Mouse (Mus musculus) kidney, embryonic 14.5 days (tissue): ENCODE measurements around the gene Arl8a. TPM values are rescaled to one million over a fixed set of nuclear protein-coding genes. Genes with fewer than 3 reads are reported as not detected.
A peak's percentile ranks its signal among the peaks of the same experiment; 100 is the strongest.

Experiments
- ATAC-seq: fragments of 200-750 bp; cut with Nextera tagmentation; 2 replicates; pipeline ENCODE4 v1.8.0; 2017; ENCODE audit warnings: moderate number of reproducible peaks, mild to moderate bottlenecking, moderate TSS enrichment, moderate library complexity; ENCODE audit not compliant: low FRiP score, low TSS enrichment
- H3K27ac ChIP-seq: fragments of 300-500 bp; sonication (generic); 2 replicates; pipeline ENCODE4 v1.5.1; 2014; ENCODE audit warnings: low read depth, mild to moderate bottlenecking, low read length, moderate library complexity, mixed read lengths
- H3K27me3 ChIP-seq: fragments of 300-500 bp; sonication (generic); 2 replicates; pipeline ENCODE4 v1.6.1; 2014; ENCODE audit warnings: mild to moderate bottlenecking, low read length; ENCODE audit not compliant: control insufficient read depth, insufficient read depth
- H3K36me3 ChIP-seq: fragments of 300-500 bp; sonication (generic); 2 replicates; pipeline ENCODE4 v1.6.1; 2014; ENCODE audit warnings: low read length, mixed read lengths; ENCODE audit not compliant: control insufficient read depth, insufficient read depth
- H3K4me1 ChIP-seq: fragments of 300-500 bp; sonication (generic); 2 replicates; pipeline ENCODE4 v1.6.1; 2014; ENCODE audit warnings: low read length, mixed read lengths; ENCODE audit not compliant: control insufficient read depth, insufficient read depth
- H3K4me2 ChIP-seq: fragments of 300-500 bp; sonication (generic); replicated peaks from 2 replicates; pipeline ENCODE4 v1.6.1; 2014; ENCODE audit warnings: low read depth, mild to moderate bottlenecking, low read length
- H3K4me3 ChIP-seq: fragments of 300-500 bp; sonication (generic); 2 replicates; pipeline ENCODE4 v1.5.1; 2014; ENCODE audit warnings: mild to moderate bottlenecking, low read length
- H3K9ac ChIP-seq: fragments of 300-500 bp; sonication (generic); 2 replicates; pipeline ENCODE4 v1.6.1; 2014; ENCODE audit warnings: low read depth, mild to moderate bottlenecking, low read length, moderate library complexity
- H3K9me3 ChIP-seq: fragments of 300-500 bp; sonication (generic); 2 replicates; pipeline ENCODE4 v1.6.1; 2016; ENCODE audit warnings: low read length; ENCODE audit not compliant: control insufficient read depth
- WGBS: fragments of 180-500 bp; shearing (Covaris S2); extraction: QIAGEN DNeasy Blood & Tissue Kit; methylation state at CpG from one replicate; pipeline ENCODE4 v1.1.7; 2014; 5-methylcytosine and 5-hydroxymethylcytosine counted together
- polyA plus RNA-seq: library from polyadenylated mRNA; unstranded; fragments of >200 nt; fragmentation: Nextera tagmentation; extraction: Ambion mirVana; gene quantifications from 2 replicates; pipeline ENCODE4 v1.2.1, GENCODE M21; 2014

The Arl8a gene
- polyA plus RNA-seq, 1 experiment from 2014 or later: 44.5 TPM

DNA sequence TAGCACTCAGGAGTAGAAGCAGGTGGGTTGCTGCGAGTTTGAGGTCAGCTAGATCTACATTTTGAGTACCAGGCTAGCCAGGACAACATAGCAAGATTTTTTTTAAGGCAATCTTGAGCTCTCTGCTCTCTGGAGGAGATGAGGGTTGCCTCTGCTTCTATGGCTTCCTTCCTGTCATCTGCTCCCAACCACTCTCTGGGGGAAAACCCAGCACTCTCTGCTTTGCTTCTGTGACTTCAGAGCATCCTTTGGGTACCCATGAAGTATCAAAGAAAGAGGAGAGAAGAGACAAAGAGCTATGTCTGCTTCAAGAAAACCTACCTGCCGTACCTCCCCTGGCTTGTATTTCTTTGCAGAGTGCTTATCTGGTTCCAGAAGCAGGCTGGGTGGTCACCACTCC, 2.7 kb upstream of the Arl8a start:
- ATAC-seq: no peak
- 87% methylated on average over 2 of the region's 2 CpGs for WGBS
- H3K4me2 ChIP-seq: no peak overlapping the region

GRCm38 (mm10) chr1:135146946-135147701, 500 bp downstream of the Arl8a start:
- H3K27ac ChIP-seq: peak overlapping the region; percentile 74
- WGBS: under 1% methylated on average over 56 of the region's 69 CpGs
- 0 out of 2 replicates have a peak, but pooled peaks cover 9% of the 10 kb centered on the region for H3K4me1 ChIP-seq

More for the DNA sequence above, 2.7 kb upstream of the Arl8a start:
- H3K27me3 ChIP-seq: no peaks in the 10 kb centered on the region; the same call in 1 of the 2 replicates
- H3K9me3 ChIP-seq: no peaks in the 10 kb centered on the region
- no peak overlapping the region for H3K9ac ChIP-seq
- no peak overlapping the region for H3K4me3 ChIP-seq
- H3K36me3 ChIP-seq: no peaks in the 10 kb centered on the region
- H3K4me1 ChIP-seq: 0 out of 2 replicates have a peak, but pooled peaks cover 9% of the 10 kb centered on the region
- no peak overlapping the region for H3K27ac ChIP-seq

DNA sequence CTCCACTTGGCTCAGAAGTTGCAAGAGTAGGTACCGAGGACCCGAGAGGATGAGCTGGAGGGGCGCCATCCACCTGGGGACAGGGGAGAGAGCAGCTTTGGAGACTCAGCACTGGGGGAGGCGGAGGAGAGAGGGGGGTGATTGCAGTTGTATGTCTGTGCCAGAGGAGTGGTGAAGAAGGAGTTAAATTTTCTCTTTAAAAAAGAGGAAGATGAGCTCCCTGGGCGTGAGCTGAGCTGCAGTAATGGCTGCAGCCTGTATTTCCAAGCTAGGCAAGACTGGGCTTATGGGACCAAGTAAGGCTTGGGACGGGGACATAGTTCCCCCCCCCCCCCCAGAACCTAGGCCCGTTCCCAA, 1.1 kb downstream of the Arl8a start:
- Histone ChIP-seq H3K9me3 (no peaks in the 10 kb centered on the region), H3K4me1 (0 out of 2 replicates have a peak, but pooled peaks cover 9% of the 10 kb centered on the region), H3K36me3 (no peaks in the 10 kb centered on the region), H3K4me3 (peak overlapping the region; percentile 96), H3K9ac (peak overlapping the region; percentile 80), H3K4me2 (peak overlapping the region; percentile 84), H3K27me3 (no peaks in the 10 kb centered on the region; the same call in 1 of the 2 replicates), H3K27ac (no peak overlapping the region)
- no peak; the same call in 1 of the 2 replicates for ATAC-seq
- WGBS: 2% methylated on average over 7 of the region's 7 CpGs

More at GRCm38 (mm10) chr1:135146946-135147701, 500 bp downstream of the Arl8a start:
- no peaks in the 10 kb centered on the region for H3K9me3 ChIP-seq
- peak; percentile 74 for ATAC-seq
- no peaks in the 10 kb centered on the region; the same call in 1 of the 2 replicates for H3K27me3 ChIP-seq
- no peaks in the 10 kb centered on the region for H3K36me3 ChIP-seq
- H3K4me3 ChIP-seq: peak overlapping the region; percentile 96
- H3K4me2 ChIP-seq: peak overlapping the region; percentile 84
- peak overlapping the region; percentile 80 for H3K9ac ChIP-seq

GRCm38 (mm10) chr1:135148476-135148875, 1.9 kb downstream of the Arl8a start:
- Histone ChIP-seq H3K4me2 (peak overlapping the region; percentile 84), H3K9ac (peak overlapping the region; percentile 80; the same call in 1 of the 2 replicates), H3K4me1 (0 out of 2 replicates have a peak, but pooled peaks cover 9% of the 10 kb centered on the region), H3K36me3 (no peaks in the 10 kb centered on the region), H3K27me3 (no peaks in the 10 kb centered on the region), H3K9me3 (no peaks in the 10 kb centered on the region), H3K27ac (no peak overlapping the region), H3K4me3 (peak overlapping the region; percentile 96)
- WGBS: 72% methylated on average over 4 of the region's 4 CpGs
- ATAC-seq: no peak

DNA sequence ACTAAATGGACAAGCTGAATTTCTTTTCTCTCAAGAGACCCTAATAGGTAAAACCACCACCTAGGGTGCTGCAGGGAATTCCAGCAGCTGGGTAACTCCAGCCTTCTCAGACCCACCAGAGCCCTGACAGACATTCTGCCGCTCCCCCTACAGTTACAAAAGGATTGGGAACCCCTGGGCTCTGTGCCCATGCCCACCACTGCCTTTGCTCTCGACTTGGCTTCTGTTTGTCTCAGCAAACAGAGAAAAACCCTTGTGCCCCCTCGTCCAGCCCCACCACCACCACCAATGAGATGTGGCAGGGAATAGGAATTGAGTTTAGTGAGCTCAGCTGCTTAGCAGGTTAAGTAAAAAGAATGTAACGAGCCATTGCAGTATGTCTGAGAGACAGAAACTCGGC, 2.4 kb downstream of the Arl8a start:
- no peak overlapping the region for H3K4me2 ChIP-seq
- H3K4me1 ChIP-seq: peaks cover 12% of the 10 kb centered on the region; the same call in 1 of the 2 replicates
- no peak overlapping the region for H3K27ac ChIP-seq
- H3K9ac ChIP-seq: no peak overlapping the region
- WGBS: 72% methylated on average over 5 of the region's 5 CpGs
- no peaks in the 10 kb centered on the region for H3K9me3 ChIP-seq
- no peak for ATAC-seq
- H3K4me3 ChIP-seq: no peak overlapping the region
- no peaks in the 10 kb centered on the region for H3K27me3 ChIP-seq
- no peaks in the 10 kb centered on the region for H3K36me3 ChIP-seq

- WGBS: 20% methylated on average over 13 of the region's 13 CpGs
- peak; percentile 41; the same call in 1 of the 2 replicates for ATAC-seq
Observed at GRCm38 (mm10) chr1:135154011-135154410, 7.4 kb downstream of the Arl8a start.

GRCm38 (mm10) chr1:135154411-135154959, 7.9 kb downstream of the Arl8a start:
- ATAC-seq: peak; percentile 70
- peaks cover 19% of the 10 kb centered on the region for H3K36me3 ChIP-seq
- H3K9me3 ChIP-seq: no peaks in the 10 kb centered on the region
- peak overlapping the region; percentile 38; the same call in 1 of the 2 replicates for H3K27ac ChIP-seq
- peaks cover 5% of the 10 kb centered on the region; the same call in 1 of the 2 replicates for H3K4me1 ChIP-seq
- peak overlapping the region; percentile 44 for H3K9ac ChIP-seq
- 3% methylated on average over 14 of the region's 14 CpGs for WGBS
- H3K27me3 ChIP-seq: no peaks in the 10 kb centered on the region
- peak overlapping the region; percentile 49 for H3K4me2 ChIP-seq
- H3K4me3 ChIP-seq: peak overlapping the region; percentile 15; the same call in 1 of the 2 replicates

More at GRCm38 (mm10) chr1:135154011-135154410, 7.4 kb downstream of the Arl8a start:
- H3K9me3 ChIP-seq: no peaks in the 10 kb centered on the region
- peaks cover 5% of the 10 kb centered on the region; the same call in 1 of the 2 replicates for H3K4me1 ChIP-seq
- peak overlapping the region; percentile 15; the same call in 1 of the 2 replicates for H3K4me3 ChIP-seq
- H3K4me2 ChIP-seq: peak overlapping the region; percentile 49
- H3K36me3 ChIP-seq: peaks cover 19% of the 10 kb centered on the region
- H3K27me3 ChIP-seq: no peaks in the 10 kb centered on the region
- H3K9ac ChIP-seq: peak overlapping the region; percentile 44
- peak overlapping the region; percentile 38 for H3K27ac ChIP-seq

- Histone ChIP-seq H3K4me2 (no peak overlapping the region), H3K4me1 (peaks cover 5% of the 10 kb centered on the region; the same call in 1 of the 2 replicates), H3K9ac (no peak overlapping the region), H3K36me3 (peaks cover 19% of the 10 kb centered on the region), H3K9me3 (no peaks in the 10 kb centered on the region), H3K27ac (no peak overlapping the region), H3K27me3 (no peaks in the 10 kb centered on the region), H3K4me3 (no peak overlapping the region)
- WGBS: 83% methylated on average over 6 of the region's 6 CpGs
- no peak for ATAC-seq
Observed at GRCm38 (mm10) chr1:135156300-135156699, 9.7 kb downstream of the Arl8a start.
